Mouse (Mus musculus): ENCODE results near the gene Crabp2. TPM values are rescaled to one million over a fixed set of nuclear protein-coding genes. Genes with fewer than 3 reads are reported as not detected.
"Not testable (repeated sequence)": the region's sequence is repeated elsewhere in the genome, so short reads cannot be mapped to it uniquely, and the experiment has no call there.

Crabp2 gene
- under 1 TPM; 0.37 to 0.48 TPM for total RNA-seq (2021)
- long read RNA-seq, experiment 1 = 0 reads
- long read RNA-seq, experiment 2 = 0 reads

DNA sequence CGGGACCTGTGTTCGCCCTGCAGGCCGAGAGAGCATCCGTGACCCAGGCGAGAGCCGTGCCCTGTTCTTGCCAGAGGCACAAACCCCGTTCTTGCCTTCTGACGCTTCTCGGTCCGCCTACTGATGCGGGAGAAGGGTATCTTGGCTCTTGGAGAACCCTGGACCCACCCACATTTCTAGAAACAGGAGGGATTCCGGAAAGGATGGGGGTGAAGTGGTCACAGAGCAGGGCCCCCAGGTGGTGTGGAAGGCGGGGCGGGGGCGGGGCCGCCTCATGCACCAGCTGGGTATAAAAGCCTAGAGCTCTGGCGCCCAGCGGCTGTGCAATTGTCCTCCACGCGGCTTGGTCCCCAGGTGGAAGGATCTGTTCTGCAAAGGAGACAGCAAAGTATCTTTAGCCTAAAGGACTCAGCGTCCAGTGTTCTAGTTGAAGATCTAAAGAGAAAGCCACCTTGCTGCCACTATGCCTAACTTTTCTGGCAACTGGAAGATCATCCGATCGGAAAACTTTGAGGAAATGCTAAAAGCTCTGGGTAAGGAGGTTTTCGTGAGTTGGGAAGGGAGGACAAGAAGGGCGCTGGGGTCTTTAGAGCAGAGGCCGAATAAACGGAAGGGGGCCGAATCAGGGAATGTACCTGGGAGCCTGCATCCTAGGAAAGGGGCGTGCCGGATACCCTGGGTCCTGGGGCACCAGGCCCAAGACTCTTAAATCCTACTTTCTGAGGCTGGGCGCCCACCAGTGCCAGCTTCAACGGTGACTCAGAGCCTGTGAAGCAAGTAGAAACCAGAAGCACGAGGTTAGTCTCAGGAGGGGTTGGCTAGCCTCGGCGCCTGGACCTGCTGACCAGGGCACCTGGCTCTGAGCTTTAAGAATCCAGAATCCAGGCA is at the start of gene Crabp2:
Crabp2 (plus strand) TSS at position 289 of the 888 bp plus-strand sequence.
- intact Hi-C loops (cut with DNase I) = loop anchor here (5.0 kb wide), 1 partner anchor 1659 kb away; no protein-coding TSS in a partner anchor
- DNase-seq = no peak

DNA sequence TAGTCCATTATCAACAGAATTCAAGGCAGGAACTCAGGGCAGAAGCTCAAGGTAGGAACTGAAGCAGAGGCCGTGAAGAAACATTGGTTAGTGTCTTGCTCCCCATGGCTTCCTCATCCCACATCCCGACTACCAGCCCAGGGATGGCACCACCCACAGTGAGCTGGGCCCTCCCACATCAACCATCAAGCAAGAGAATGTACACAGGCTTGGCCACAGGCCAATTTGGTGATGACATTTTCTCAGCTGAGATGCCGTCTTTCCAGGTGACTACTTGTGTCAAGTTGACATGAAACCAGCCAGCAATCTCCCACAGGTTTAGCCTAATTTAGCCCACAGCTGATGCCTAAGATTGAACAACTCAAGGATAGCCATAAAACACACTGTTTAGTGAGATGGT is 49.2 kb upstream of the Crabp2 start:
- intact Hi-C loops (cut with DNase I) = no loop called here

DNA sequence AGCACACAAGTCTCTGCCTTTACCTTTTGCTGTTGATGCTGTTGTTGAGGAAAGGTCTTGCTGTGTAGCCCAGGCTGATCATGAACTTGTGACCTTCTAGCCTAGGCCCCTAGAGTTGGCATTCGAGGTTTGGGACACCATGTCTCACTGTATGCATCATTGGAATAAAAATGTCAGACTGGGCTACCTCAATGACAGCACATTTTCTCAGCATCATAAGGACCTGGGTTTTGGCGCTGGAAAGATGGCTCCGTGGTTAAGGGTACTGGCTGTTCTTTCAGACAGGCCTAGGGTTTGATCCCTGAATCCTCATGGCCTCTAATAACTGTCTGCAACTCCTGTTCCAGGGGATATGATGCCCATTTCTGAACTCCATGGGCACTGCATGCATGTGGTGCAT is 48.7 kb upstream of the Crabp2 start:
- DNase-seq = no peak
- intact Hi-C loops (cut with DNase I) = no loop called here

More for the DNA sequence above, 49.2 kb upstream of the Crabp2 start:
- no peak for DNase-seq

DNA sequence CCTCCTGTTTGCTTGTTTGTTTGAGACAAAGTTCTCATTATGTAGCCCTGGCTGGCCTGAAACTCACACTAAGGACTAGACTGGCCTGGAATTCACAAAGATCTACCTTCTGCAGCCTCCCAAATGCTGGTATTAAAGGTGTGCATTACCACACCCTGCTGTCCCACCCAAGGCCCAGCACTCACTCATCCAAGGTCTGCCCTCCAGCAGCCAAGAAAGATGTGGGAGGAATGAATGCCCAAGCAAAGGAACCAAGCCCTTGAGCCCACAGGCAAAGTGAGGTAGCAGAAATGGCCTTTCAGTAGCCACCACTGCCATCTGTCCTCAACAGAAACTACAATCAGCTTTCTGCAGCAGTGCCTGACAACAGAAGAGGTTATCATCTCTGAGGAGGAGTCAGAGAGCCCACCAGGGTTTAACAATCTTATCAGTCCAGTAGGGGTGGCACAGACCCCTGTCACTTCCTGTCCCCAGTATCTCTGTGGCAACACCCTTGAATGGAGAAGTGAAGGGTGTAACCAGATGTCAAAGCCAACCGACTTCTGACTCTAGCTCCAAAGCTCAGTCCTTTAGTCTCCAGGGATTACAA is 47.3 kb upstream of the Crabp2 start:
- intact Hi-C loops (cut with DNase I) = no loop called here
- no peak for DNase-seq

DNA sequence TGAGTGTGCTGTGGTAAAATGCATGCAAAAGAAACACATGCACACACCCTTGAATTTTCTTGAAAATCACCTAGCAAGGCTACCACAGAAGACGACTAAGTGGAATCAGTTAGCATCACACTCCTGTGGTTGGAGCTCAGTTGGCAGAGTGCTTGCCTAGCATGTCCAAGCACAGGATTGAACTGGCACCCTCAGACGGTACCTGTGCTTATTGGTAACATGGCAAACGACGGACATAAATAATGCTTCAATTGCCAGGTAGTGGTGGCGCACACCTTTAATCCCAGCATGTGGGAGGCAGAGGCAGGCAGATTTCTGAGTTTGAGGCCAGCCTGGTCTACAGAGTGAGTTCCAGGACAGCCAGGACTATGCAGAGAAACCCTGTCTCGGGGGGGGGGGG is 46.5 kb upstream of the Crabp2 start:
- DNase-seq; intact Hi-C loops (cut with DNase I): not testable (repeated sequence)

DNA sequence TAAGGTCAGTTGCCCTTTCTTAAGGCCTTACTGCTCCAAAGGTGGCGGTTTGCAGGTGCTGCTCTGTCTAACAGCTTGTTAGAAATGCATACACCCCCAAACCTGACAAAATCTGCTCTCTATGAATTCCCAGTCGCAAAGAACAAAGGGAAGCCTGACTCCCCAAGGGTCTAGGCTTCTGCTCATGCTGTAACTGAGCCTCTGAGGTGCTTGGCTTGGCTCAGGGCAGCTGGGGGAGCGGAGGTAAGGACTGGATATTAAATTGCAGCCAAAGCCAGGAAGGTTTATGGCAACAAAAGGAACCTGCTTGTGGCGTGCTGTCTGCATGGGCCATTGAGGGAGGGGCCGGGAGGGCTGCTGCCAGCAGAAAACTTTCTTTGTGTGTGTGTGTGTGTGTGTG is 44.6 kb upstream of the Crabp2 start:
- DNase-seq = no peak
- intact Hi-C loops (cut with DNase I) = no loop called here

DNA sequence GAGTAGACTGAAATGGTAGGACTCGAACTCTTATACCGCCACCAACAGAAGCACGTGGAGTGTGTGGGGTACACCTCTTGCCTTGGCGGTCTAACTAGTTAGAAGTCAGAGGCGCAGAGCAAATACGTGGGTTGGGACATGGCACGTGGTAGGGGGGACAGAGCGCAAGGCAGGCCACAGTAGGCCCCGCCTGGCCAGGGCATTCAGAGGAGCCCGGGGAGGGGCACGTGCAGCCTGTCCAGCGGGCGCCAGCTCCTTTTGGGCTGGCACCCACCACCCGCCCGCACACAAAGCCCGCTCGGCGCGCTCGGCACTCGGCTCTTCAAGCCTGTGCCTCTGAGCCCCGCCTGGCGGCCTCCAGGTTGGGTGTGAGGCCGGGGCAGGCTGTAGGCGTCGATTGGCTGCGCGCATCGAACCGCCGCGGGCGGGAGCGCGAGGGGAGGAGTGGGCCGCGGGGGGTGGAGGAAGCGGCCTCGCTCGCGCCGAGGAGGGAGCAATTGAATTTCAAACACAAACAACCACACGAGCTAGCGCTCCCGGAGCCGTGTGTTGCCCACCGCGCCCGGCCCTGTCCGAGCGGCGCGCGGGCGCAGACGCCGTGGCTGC is 42.5 kb upstream of the Crabp2 start, which contains the start of gene Hdgf:
Hdgf (plus strand) TSS at position 442 of the 606 bp plus-strand sequence.
- intact Hi-C loops (cut with DNase I) = no loop called here
- peak; percentile 90 to 92 for DNase-seq

DNA sequence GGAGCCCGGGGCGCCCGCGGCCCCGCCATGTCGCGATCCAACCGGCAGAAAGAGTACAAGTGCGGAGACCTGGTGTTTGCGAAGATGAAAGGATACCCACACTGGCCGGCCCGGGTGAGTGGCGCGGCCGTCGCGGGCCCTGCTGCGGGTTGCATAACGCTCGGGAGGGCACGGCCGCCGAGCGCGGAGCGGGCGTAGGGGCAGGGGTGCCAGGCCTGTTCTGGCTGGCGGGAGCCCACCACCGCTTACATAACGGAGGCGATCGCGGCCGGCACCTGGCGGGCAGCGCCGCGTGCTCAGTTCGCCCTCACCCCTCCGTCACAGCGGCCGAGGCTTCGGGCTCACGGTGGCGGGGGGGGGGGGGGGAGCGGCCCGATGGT is 41.9 kb upstream of the Crabp2 start:
- intact Hi-C loops (cut with DNase I) = no loop called here
- DNase-seq = peak; percentile 72 to 75

DNA sequence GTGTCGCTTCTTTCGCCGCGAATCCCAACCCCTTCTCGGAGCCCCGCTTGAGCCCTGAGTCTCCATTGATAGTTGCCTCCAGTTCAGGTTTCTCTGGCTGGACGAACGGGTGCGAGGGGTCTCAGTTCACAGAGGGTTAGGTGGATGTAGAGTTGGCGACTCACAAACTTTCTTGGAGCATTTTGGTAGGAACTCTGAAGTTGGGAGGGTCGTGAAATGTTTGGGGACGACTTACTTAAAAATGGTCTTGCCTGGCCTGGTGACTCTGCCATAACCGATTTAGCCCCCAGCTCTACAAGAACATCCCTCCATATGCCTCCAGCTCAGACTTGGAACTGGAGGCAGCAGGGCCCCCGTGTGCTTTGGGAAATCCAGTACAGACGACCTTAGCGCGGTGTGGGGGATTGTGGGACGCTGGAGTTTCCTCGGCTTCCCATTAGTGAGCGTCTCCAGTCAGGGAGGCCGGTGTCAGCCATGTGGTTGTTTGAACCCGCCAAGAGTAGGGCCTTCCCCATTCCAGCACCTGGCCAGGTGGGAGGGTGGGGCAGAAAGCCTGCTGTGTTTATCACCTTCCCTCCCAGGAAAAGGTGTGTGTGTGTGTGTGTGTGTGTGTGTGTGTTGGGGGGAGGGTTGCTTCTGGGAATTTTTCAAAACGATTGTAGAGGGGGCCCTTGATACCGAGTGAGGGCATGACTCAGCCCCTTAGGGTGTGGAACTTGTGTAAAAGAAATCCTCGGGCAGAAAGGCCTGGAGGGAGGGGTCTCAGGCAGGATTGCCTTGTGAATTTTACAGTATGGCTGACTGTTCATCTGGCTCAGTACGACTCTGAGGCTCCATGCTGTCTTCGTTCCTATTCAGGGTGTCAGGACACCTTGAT is 41.2 kb upstream of the Crabp2 start:
- DNase-seq = peak; percentile 31 to 43
- intact Hi-C loops (cut with DNase I) = no loop called here

DNA sequence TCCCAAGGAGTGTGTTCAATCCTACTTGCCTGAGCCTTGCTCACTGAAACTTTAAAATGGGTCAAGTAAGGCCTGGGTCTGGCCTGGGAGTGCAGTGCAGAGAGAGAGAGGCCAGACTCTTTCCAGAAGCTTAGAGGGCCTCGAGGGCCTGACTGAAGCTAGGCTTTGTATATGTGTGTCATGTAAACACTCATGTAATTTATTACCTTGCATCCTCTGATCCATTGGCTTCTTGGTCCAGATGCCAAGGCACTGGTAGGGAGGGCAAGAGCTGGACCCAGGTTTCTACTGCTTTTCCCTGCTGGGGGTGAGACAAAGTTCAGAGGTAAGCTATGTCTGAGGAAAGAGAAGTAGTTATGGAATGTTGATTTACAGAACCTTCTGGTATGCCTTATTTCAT is 40.6 kb upstream of the Crabp2 start:
- no peak for DNase-seq
- intact Hi-C loops (cut with DNase I) = no loop called here

DNA sequence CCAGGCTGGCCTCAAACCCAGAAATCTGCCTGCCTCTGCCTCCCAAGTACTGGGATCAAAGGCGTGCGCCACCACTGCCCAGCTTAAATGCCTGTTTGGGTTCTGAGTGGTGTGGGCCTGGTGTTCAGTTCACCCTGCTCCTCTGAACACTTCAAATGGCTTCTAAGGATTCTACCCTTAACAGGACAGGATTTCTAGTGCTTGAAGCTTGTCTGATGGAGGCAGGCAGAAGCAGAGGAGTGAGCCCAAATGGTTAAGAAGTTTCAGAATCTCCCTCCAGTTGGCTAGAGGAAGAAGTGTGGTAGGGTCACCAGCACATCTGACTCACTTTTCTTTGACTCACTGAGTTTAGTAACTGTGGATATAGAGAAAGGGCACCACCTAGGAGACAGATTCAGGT is 39.1 kb upstream of the Crabp2 start:
- intact Hi-C loops (cut with DNase I) = no loop called here
- no peak for DNase-seq

DNA sequence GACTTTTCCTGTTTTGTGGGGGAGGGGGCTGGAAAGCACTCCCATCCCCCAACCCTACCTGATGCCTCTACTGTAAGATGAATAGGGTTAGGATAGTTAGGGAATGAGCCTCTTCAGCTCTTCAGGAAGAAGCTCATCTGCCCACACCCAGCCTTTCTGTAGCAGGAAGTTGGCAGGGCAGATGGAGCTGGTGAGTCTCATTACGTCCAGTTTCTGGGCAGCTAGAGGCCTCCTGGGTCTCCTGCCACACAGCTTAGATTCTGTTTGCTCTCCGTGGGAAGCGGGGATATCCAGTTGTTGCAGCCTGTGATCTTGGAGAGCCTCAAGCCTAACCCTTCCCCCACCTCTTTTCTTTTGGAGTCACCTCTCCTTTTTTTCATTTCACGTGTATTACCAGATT is 38.6 kb upstream of the Crabp2 start:
- intact Hi-C loops (cut with DNase I) = no loop called here
- no peak for DNase-seq

DNA sequence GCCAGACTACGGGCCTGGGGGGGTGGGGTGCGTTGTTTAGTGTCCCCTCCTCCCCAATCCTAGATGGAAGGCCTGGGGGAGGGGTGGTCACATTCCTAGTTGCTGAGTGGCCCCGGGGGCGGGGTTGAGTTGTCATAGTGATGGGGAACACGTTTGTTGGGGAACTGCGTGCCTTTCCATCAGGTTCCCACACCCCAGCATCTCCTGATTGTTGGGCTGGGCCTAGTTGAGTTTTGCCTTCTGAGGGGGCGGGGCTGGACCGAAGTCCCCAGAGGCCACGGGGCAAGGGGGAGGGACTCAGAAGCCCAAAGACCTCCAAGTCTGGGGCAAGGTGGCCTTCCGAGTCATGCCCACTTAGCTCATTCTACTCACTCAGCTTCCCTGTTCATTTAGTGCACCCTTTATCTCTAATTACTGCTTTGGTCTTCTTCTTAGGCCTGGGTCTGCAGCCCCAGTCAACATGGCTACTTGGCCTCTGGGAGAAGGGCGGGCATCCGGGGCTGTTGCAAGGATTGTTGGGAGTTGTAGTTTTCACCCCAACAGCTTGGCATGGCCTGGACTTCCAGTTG is 37.8 kb upstream of the Crabp2 start:
- intact Hi-C loops (cut with DNase I) = no loop called here
- DNase-seq = peak; percentile 77 to 79

DNA sequence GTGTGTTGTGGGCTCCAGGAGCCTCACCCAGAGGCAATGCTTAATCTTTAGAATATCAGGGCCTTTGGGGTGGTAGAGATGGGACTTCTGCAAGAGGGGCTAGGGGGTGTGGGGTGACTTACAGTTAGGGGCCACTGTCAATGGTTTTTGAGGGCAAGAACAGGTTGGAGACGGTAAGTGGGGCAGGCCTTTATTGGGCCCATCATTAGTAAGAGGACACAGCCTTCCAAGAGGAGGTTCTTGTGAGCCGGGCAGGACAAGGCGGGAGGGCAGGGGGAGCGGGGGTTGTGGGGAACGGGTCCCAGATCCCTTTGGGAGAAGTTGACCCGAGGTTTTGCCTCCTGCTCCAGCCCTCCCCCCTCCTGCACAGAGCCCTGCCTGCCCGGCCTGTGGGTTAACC is 35.0 kb upstream of the Crabp2 start:
- DNase-seq = no peak
- intact Hi-C loops (cut with DNase I) = no loop called here

DNA sequence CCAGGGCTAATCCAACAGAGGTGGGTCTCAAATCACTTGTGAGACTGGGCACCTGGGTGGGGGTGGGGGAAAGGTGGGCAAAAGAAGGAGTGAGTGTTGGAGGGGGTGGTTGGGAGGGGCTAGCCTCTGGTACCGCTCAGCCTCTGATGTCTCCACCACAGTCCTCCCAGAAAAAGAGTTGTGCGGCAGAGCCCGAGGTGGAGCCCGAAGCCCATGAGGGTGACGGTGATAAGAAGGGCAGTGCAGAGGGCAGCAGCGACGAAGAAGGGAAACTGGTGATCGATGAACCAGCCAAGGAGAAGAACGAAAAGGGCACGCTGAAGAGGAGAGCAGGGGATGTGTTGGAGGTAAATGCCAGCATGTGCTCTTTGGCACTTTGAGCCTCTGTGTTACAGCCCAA is 34.6 kb upstream of the Crabp2 start:
- no peak for DNase-seq
- intact Hi-C loops (cut with DNase I) = no loop called here

DNA sequence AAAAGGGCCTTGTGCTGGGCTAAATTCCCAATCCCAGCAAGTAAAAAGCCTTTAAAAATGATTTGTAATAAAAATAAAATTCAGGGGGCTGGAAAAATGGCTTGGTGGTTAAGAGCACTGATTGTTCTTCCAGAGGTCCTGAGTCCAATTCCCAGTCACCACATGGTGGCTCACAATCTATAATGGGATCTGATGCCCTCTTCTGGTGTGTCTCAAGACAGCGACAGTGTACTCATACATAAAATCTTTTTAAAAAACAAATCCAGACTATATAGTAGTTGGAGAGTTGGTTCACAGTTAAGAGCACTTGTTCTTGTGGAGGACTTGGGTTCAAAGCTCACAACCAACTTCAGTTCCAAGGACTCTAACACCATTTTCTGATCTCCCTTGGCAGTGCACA is 31.5 kb upstream of the Crabp2 start:
- intact Hi-C loops (cut with DNase I) = no loop called here

DNA sequence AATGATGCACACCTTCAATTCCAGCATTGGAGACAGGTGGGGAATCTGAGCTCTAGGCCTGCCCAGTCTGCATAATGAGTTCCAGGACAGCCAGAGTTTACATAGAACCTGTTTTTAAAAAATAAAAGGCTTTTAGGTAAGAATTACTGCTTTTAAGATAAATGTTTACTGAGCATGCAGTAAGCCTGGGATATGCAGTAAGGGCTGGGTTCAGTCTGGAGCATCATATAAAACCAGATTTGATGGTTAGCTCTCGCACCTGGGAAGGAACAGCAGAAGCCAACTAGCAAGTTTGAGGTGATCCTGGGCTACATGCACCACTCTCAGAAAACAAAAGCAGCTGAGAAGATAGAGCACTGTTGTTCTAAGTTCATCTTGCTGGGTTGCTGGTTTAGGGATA is 29.9 kb upstream of the Crabp2 start:
- intact Hi-C loops (cut with DNase I) = no loop called here
- no peak for DNase-seq

More for the DNA sequence above, 31.5 kb upstream of the Crabp2 start:
- DNase-seq = no peak

DNA sequence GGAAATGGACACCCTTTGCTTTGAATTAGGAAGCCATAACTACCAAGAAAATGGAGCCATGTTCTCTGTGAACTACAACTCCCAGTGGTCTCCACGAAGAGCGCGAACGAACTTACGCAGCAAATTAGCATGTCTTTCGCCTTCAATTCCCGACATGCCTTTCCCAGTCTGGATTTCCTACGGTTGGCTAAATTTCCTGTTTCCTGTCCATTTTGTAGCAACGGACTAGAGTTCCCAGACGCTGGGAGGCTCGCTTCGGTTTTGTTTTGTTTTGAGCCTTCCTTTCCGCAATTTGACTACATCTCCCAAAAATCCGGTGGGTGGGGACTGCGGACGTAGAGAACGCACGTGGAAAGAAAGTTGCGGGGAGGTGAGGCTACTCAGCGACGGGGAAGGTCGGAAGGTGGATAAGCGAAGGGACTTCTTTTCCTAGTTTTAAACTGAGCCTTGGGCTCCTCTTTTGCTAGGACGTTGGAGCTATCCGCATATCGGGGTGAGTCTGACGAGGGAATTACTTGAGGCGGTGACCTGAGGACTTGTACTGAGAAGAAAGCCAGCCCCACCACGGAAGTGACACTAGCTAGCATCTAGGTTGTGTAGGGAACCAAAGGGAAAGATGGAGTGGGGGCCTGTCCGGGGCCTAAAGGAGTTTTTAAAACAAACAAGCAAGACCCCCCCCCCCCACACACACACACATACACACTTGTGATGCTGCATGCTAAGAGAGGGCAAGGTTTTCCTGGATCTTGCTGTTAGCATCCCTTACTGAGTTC is 28.9 kb upstream of the Crabp2 start, which contains the start of gene Mrpl24:
Mrpl24 (plus strand) TSS at position 171 of the 773 bp plus-strand sequence.
- intact Hi-C loops (cut with DNase I) = no loop called here
- DNase-seq = peak; percentile 47

DNA sequence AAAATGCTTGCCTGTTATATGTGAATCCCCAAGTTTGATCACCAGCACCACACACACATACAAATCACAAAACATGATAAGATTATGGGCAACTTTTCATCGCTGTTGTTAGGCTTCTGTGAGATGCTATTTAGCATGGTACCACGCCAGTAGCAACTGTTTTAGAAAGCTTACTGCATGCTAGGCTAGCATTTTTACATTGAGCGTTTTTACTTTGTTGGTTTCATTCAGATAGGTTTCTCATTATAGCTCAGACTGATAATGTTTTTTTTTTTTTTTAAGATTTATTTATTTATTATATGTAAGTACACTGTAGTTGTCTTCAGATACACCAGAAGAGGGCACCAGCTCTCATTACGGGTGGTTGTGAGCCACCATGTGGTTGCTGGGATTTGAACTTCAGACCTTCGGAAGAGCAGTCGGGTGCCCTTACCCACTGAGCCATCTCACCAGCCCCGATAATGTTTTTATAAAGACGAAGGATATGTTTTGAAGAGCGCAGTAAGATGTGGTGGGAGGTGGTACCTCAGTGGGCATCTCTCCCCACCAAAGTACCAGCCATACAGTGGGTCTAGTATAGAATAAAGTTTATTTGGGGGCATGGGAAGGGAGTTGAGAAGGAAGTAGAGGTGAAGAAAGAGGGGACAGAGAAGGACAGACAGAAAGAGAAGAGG is 28.1 kb upstream of the Crabp2 start:
- DNase-seq = no peak
- intact Hi-C loops (cut with DNase I) = no loop called here
